Mouse (Mus musculus): Measurements from ENCODE around the gene Pgpep1.

The Pgpep1 gene

GRCm38 (mm10) chr8:70659604-70660272, 450 bp downstream of the Pgpep1 start:
- DNase-seq (ENCODE audit: low read depth, low spot score) = peak; percentile 68

- DNase-seq (ENCODE audit: low read depth, low spot score) = no peak
These were observed 1.1 kb downstream of the Pgpep1 start for GRCm38 (mm10) chr8:70658897-70659603.

GRCm38 (mm10) chr8:70657739-70658138, 2.4 kb downstream of the Pgpep1 start:
- no peak for DNase-seq (ENCODE audit: low read depth, low spot score)

- no peak for DNase-seq (ENCODE audit: low read depth, low spot score)
These were observed 3.0 kb downstream of the Pgpep1 start for GRCm38 (mm10) chr8:70657214-70657613.

GRCm38 (mm10) chr8:70656193-70656790, 3.9 kb downstream of the Pgpep1 start:
- DNase-seq (ENCODE audit: low read depth, low spot score) = no peak

- DNase-seq (ENCODE audit: low read depth, low spot score) = no peak
These were observed 4.7 kb downstream of the Pgpep1 start for GRCm38 (mm10) chr8:70655469-70655868.

GRCm38 (mm10) chr8:70654121-70654520, 6.1 kb downstream of the Pgpep1 start:
- no peak for DNase-seq (ENCODE audit: low read depth, low spot score)

GRCm38 (mm10) chr8:70653226-70653625, 7.0 kb downstream of the Pgpep1 start:
- no peak for DNase-seq (ENCODE audit: low read depth, low spot score)

- DNase-seq (ENCODE audit: low read depth, low spot score) = no peak
These were observed 9.8 kb downstream of the Pgpep1 start for GRCm38 (mm10) chr8:70650351-70650750.

- no peak for DNase-seq (ENCODE audit: low read depth, low spot score)
These were observed 10.9 kb downstream of the Pgpep1 start for GRCm38 (mm10) chr8:70649324-70649723.

- DNase-seq (ENCODE audit: low read depth, low spot score) = no peak
These were observed 11.3 kb downstream of the Pgpep1 start for GRCm38 (mm10) chr8:70648921-70649320.

GRCm38 (mm10) chr8:70648164-70648442, 12.1 kb downstream of the Pgpep1 start:
- DNase-seq (ENCODE audit: low read depth, low spot score) = no peak

- no peak for DNase-seq (ENCODE audit: low read depth, low spot score)
These were observed 12.6 kb downstream of the Pgpep1 start for GRCm38 (mm10) chr8:70647343-70648163.

- no peak for DNase-seq (ENCODE audit: low read depth, low spot score)
These were observed 13.4 kb downstream of the Pgpep1 start for GRCm38 (mm10) chr8:70646775-70647174.

GRCm38 (mm10) chr8:70646369-70646768, 13.8 kb downstream of the Pgpep1 start:
- DNase-seq (ENCODE audit: low read depth, low spot score) = no peak

GRCm38 (mm10) chr8:70645501-70646224, 14.5 kb downstream of the Pgpep1 start:
- DNase-seq (ENCODE audit: low read depth, low spot score) = no peak

GRCm38 (mm10) chr8:70644065-70644464, 16.1 kb downstream of the Pgpep1 start:
- no peak for DNase-seq (ENCODE audit: low read depth, low spot score)

GRCm38 (mm10) chr8:70643019-70643418, 17.2 kb downstream of the Pgpep1 start:
- no peak for DNase-seq (ENCODE audit: low read depth, low spot score)

GRCm38 (mm10) chr8:70638752-70639151, 21.4 kb downstream of the Pgpep1 start:
- no peak for DNase-seq (ENCODE audit: low read depth, low spot score)

- no peak for DNase-seq (ENCODE audit: low read depth, low spot score)
These were observed 23.4 kb downstream of the Pgpep1 start for GRCm38 (mm10) chr8:70636838-70637237.

- no peak for DNase-seq (ENCODE audit: low read depth, low spot score)
These were observed 24.7 kb downstream of the Pgpep1 start for GRCm38 (mm10) chr8:70635527-70635926.

- no peak for DNase-seq (ENCODE audit: low read depth, low spot score)
These were observed 26.1 kb downstream of the Pgpep1 start for GRCm38 (mm10) chr8:70634066-70634465.
